ENCODE assay signal across 17 mouse cellular contexts in genomic region chr13:4858341-4858740, GRCm38 (mm10).
"Had no signal": no experiment of that assay in that cellular context is flagged by ENCODE, and none has a peak within 500 bp of the region (broad histone marks: within the 10 kb centered on the region; RNA-seq: fewer than 3 reads in every experiment).

No protein-coding gene starts in this region.

- H3K36me3 ChIP-seq: liver, embryonic 15.5 days; lung, embryonic 15.5 days; midbrain, embryonic 15.5 days; neural tube, embryonic 12.5 days; stomach, embryonic 15.5 days had no signal

- H3K4me2 ChIP-seq: liver, embryonic 15.5 days; lung, embryonic 15.5 days; midbrain, embryonic 15.5 days; neural tube, embryonic 12.5 days; stomach, embryonic 15.5 days had no signal

- H3K9ac ChIP-seq: liver, embryonic 15.5 days; liver, postnatal 0 days; lung, embryonic 15.5 days; midbrain, embryonic 15.5 days; neural tube, embryonic 12.5 days; stomach, embryonic 15.5 days had no signal

- DNase-seq: liver, postnatal 0 days; lung, adult 2 months; lung, postnatal 14 days; lung, postnatal 36 days; right cerebral cortex, postnatal 14 days; thymus, adult 2 months; thymus, postnatal 25 days; thymus, postnatal 4 days had no signal

- ATAC-seq: liver, postnatal 0 days; lung, postnatal 0 days; midbrain, embryonic 15.5 days had no signal

- H3K9me3 ChIP-seq: liver, embryonic 15.5 days; lung, embryonic 15.5 days; megakaryocyte, embryonic 14.5 days; midbrain, embryonic 15.5 days; neural tube, embryonic 12.5 days; stomach, embryonic 15.5 days had no signal

- H3K4me1 ChIP-seq: liver, embryonic 15.5 days; lung, embryonic 15.5 days; megakaryocyte, embryonic 14.5 days; midbrain, embryonic 15.5 days; neural tube, embryonic 12.5 days; stomach, embryonic 15.5 days had no signal

- H3K4me3 ChIP-seq: liver, embryonic 15.5 days; lung, embryonic 15.5 days; megakaryocyte, embryonic 14.5 days; midbrain, embryonic 15.5 days; neural tube, embryonic 12.5 days; stomach, embryonic 15.5 days had no signal

- H3K27ac ChIP-seq: liver, embryonic 15.5 days; lung, embryonic 15.5 days; macrophage; midbrain, embryonic 15.5 days; neural tube, embryonic 12.5 days; stomach, embryonic 15.5 days; stomach, postnatal 0 days had no signal

- H3K27me3 ChIP-seq: liver, embryonic 15.5 days; lung, embryonic 15.5 days; megakaryocyte, embryonic 14.5 days; midbrain, embryonic 15.5 days; neural tube, embryonic 12.5 days; stomach, embryonic 15.5 days had no signal
